Comparison of ENCODE assay signal across 31 mouse cellular contexts in genomic region chr2:16386692-16387091, GRCm38 (mm10).
"Had no signal": no experiment of that assay in that cellular context is flagged by ENCODE, and none has a peak within 500 bp of the region (broad histone marks: within the 10 kb centered on the region; RNA-seq: fewer than 3 reads in every experiment).

No protein-coding gene starts in this region.

- H3K9me3 ChIP-seq: limb, embryonic 10.5 days; limb, embryonic 12.5 days; limb, embryonic 13.5 days; limb, embryonic 15.5 days; liver, embryonic 12.5 days; liver, embryonic 13.5 days; liver, embryonic 15.5 days; lung, embryonic 15.5 days; megakaryocyte, embryonic 14.5 days; midbrain, embryonic 10.5 days; midbrain, embryonic 12.5 days; neural tube, embryonic 12.5 days had no signal

- H3K4me1 ChIP-seq: limb, embryonic 10.5 days; limb, embryonic 12.5 days; limb, embryonic 13.5 days; limb, embryonic 15.5 days; liver, embryonic 12.5 days; liver, embryonic 13.5 days; liver, embryonic 15.5 days; lung, embryonic 15.5 days; midbrain, embryonic 10.5 days; midbrain, embryonic 12.5 days; midbrain, embryonic 13.5 days; neural tube, embryonic 12.5 days had no signal

- H3K27me3 ChIP-seq: limb, embryonic 12.5 days; limb, embryonic 13.5 days; limb, embryonic 15.5 days; liver, embryonic 12.5 days; liver, embryonic 13.5 days; liver, embryonic 15.5 days; lung, embryonic 15.5 days; megakaryocyte, embryonic 14.5 days; midbrain, embryonic 12.5 days; midbrain, embryonic 13.5 days; neural tube, embryonic 12.5 days had no signal

- H3K36me3 ChIP-seq: limb, embryonic 10.5 days; limb, embryonic 12.5 days; limb, embryonic 13.5 days; limb, embryonic 15.5 days; liver, embryonic 12.5 days; liver, embryonic 13.5 days; liver, embryonic 15.5 days; lung, embryonic 15.5 days; midbrain, embryonic 10.5 days; midbrain, embryonic 12.5 days; midbrain, embryonic 13.5 days; neural tube, embryonic 12.5 days had no signal

- H3K27ac ChIP-seq: limb, embryonic 10.5 days; limb, embryonic 12.5 days; limb, embryonic 13.5 days; limb, embryonic 15.5 days; liver, embryonic 12.5 days; liver, embryonic 13.5 days; liver, embryonic 14.5 days; liver, embryonic 15.5 days; lung, embryonic 15.5 days; macrophage; midbrain, embryonic 10.5 days; midbrain, embryonic 12.5 days; midbrain, embryonic 13.5 days; neural tube, embryonic 12.5 days had no signal

- DNase-seq: left cerebral cortex, postnatal 4 days; liver; liver, embryonic 13.5 days; liver, postnatal 0 days; lung, adult 18-20 months; lung, adult 2 months; lung, embryonic 14.5 days; lung, postnatal 10 days; lung, postnatal 14 days; lung, postnatal 36 days; lung, postnatal 4 days; midbrain, embryonic 14.5 days had no signal

- H3K4me2 ChIP-seq: limb, embryonic 12.5 days; limb, embryonic 13.5 days; limb, embryonic 15.5 days; liver, embryonic 11.5 days; liver, embryonic 12.5 days; liver, embryonic 13.5 days; liver, embryonic 15.5 days; lung, embryonic 14.5 days; lung, embryonic 15.5 days; midbrain, embryonic 11.5 days; midbrain, embryonic 12.5 days; midbrain, embryonic 13.5 days; neural tube, embryonic 12.5 days had no signal

- ATAC-seq: liver, embryonic 12.5 days; liver, postnatal 0 days; lung, postnatal 0 days; midbrain, embryonic 13.5 days; midbrain, embryonic 16.5 days had no signal

- H3K4me3 ChIP-seq: limb, embryonic 10.5 days; limb, embryonic 12.5 days; limb, embryonic 13.5 days; limb, embryonic 15.5 days; liver, embryonic 12.5 days; liver, embryonic 13.5 days; liver, embryonic 15.5 days; lung, embryonic 15.5 days; megakaryocyte, embryonic 14.5 days; midbrain, embryonic 10.5 days; midbrain, embryonic 12.5 days; midbrain, embryonic 13.5 days; myocyte; neural tube, embryonic 12.5 days had no signal

- H3K9ac ChIP-seq: limb, embryonic 12.5 days; limb, embryonic 13.5 days; limb, embryonic 15.5 days; liver, embryonic 12.5 days; liver, embryonic 13.5 days; liver, embryonic 14.5 days; liver, embryonic 15.5 days; liver, postnatal 0 days; lung, embryonic 14.5 days; lung, embryonic 15.5 days; midbrain, embryonic 12.5 days; midbrain, embryonic 13.5 days; neural tube, embryonic 12.5 days had no signal
